Mouse (Mus musculus): ENCODE data around the gene Fam71a. TPM values are rescaled to one million over a fixed set of nuclear protein-coding genes. Genes with fewer than 3 reads are reported as not detected.

The Fam71a gene
- polyA plus RNA-seq (2017; shearing (Covaris generic)) = not detected

DNA sequence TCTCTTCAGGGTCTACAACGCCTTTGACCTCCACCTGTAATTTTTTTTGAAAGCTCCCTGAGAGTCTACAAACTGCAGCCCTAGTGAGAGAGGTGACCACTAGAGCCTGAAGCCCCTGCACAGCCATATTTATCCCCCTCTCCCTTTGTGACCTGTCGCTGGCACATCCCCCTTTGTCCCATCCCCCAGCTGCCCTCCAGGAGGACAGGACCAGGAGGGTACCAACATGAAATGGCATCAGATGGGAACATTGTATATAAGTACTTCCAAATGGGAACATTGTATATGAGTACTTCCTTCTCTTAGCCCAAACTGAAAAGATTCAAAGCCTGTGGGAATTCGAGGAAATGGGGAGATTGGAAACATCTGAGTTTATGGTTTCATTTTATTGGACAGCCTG, at the start of gene Fam71a:
Gene Fam71a (minus strand): TSS at position 101 of the 400 bp plus-strand sequence.

Other genes with a start within 250 kb of the Fam71a start
- gene Angel2, start 239.7 kb downstream of the Fam71a start, polyA plus RNA-seq (2017; shearing (Covaris generic)) = 76.5 TPM
- 0.11 TPM for gene Vash2, start 185.5 kb downstream of the Fam71a start, polyA plus RNA-seq (2017; shearing (Covaris generic))
- gene Flvcr1, start 138.7 kb downstream of the Fam71a start, polyA plus RNA-seq (2017; shearing (Covaris generic)) = 4.7 TPM
- gene Spata45, start 128.2 kb downstream of the Fam71a start, polyA plus RNA-seq (2017; shearing (Covaris generic)) = not detected
- gene Tatdn3, start 101.9 kb downstream of the Fam71a start, polyA plus RNA-seq (2017; shearing (Covaris generic)) = 12.9 TPM
- gene Nsl1, start 101.8 kb downstream of the Fam71a start, polyA plus RNA-seq (2017; shearing (Covaris generic)) = 2.5 TPM
- gene Batf3, start 67.0 kb downstream of the Fam71a start, polyA plus RNA-seq (2017; shearing (Covaris generic)) = not detected
- not detected for gene Atf3, start 53.2 kb upstream of the Fam71a start, polyA plus RNA-seq (2017; shearing (Covaris generic))
- gene Nenf, start 153.4 kb upstream of the Fam71a start, polyA plus RNA-seq (2017; shearing (Covaris generic)) = 2.4 TPM
- 29.4 TPM for gene Tmem206, start 161.1 kb upstream of the Fam71a start, polyA plus RNA-seq (2017; shearing (Covaris generic))
- gene Ppp2r5a, start 238.5 kb upstream of the Fam71a start, polyA plus RNA-seq (2017; shearing (Covaris generic)) = 24.9 TPM

All from CD4-positive, CD25-positive, alpha-beta regulatory T cell, adult 9 weeks (primary cell).